Mouse (Mus musculus) testis, adult 2 months (tissue): Measurements from ENCODE around the gene Bhlhe41.

Source experiments
- CTCF ChIP-seq: fragments of 200-500 bp; IDR thresholded peaks from 2 replicates; pipeline ENCODE4 v1.5.1; 2012; ENCODE audit warnings: low read depth, mild to moderate bottlenecking, inconsistent platforms, low read length, moderate library complexity; ENCODE audit not compliant: control insufficient read depth, insufficient read depth, insufficient replicate concordance
- POLR2A ChIP-seq: fragments of 200-500 bp; IDR thresholded peaks from 2 replicates; pipeline ENCODE4 v1.6.1; 2012; ENCODE audit warnings: low read depth, mild to moderate bottlenecking, inconsistent platforms, low read length, moderate library complexity; ENCODE audit not compliant: control insufficient read depth

DNA sequence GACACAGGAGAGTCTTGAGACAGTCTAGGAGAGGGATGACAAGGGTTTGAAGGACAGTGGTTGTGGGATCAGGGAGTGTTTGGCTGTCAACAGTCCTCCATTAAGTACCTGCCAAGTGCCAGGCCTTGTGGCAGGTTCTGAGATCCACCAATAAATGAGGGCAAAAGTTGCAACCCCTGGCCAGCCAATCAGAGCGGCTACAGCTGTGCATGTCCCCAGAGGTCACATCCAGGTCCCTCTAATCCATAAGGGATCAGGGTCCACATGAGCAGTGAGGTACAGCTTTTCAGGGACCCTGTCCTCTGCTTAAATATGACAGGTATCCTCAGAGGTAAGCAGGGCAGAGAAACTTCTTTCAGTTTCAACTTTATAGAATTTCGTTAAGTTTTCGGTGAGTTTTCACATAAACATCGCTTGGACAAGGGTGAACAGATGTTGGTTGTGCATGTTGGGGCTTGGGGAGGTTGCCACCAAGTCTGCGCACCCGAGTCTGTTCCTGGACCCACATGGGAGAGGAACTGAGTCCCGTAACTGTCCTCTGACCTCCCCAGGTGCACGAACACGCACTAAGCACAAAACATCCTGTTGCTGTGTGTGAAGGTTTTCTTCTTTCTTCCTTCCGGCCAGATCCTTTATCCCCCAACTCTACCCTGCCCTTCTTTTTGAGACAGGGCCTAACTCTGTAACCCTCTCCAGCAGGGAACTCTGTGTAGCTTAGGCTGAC lies 11.8 kb downstream of the Bhlhe41 start:
- TF ChIP-seq POLR2A = no peak
- TF ChIP-seq CTCF = no peak
